Mouse (Mus musculus) liver, embryonic 14.5 days (tissue): Measurements from ENCODE around the gene Nfia. TPM values are rescaled to one million over a fixed set of nuclear protein-coding genes. Genes with fewer than 3 reads are reported as not detected.

Experiments
- ATAC-seq: fragments of 200-750 bp; cut with Nextera tagmentation; 2 replicates; pipeline ENCODE4 v1.8.0; 2017; ENCODE audit warnings: moderate number of reproducible peaks, mild to moderate bottlenecking, moderate library complexity; ENCODE audit not compliant: insufficient read depth
- DNase-seq, 3 experiments: peaks; one replicate each; pipeline ENCODE4 v3.0.0-alpha.2; 2012 to 2013; ENCODE audit warnings: low read depth in 3 of 3, low spot score in 3 of 3
- H3K27ac ChIP-seq: fragments of 300-500 bp; sonication (generic); 2 replicates; pipeline ENCODE4 v1.5.1; 2014; ENCODE audit warnings: moderate library complexity, mild to moderate bottlenecking, control low read depth, inconsistent platforms
- H3K27me3 ChIP-seq: fragments of 300-500 bp; sonication (generic); 2 replicates; pipeline ENCODE4 v1.6.1; 2014; ENCODE audit warnings: mild to moderate bottlenecking, low read length, moderate library complexity; ENCODE audit not compliant: control insufficient read depth, insufficient read depth
- H3K36me3 ChIP-seq: fragments of 300-500 bp; sonication (generic); replicated peaks from 2 replicates; pipeline ENCODE4 v1.6.1; 2014; ENCODE audit warnings: low read depth; ENCODE audit not compliant: control insufficient read depth, insufficient read depth
- H3K4me1 ChIP-seq, 2 experiments: fragments of 200-500 bp in 1 of 2; fragments of 300-500 bp in 1 of 2; sonication (generic) in 1 of 2; replicated peaks; 2 replicates each; pipeline ENCODE4 v1.6.1; 2012 to 2014; ENCODE audit warnings: antibody characterized with exemption in 1 of 2, inconsistent platforms in 1 of 2, low read length in 1 of 2; ENCODE audit not compliant: control insufficient read depth in 2 of 2, insufficient read depth in 2 of 2
- H3K4me2 ChIP-seq: fragments of 300-500 bp; sonication (generic); 2 replicates; pipeline ENCODE4 v1.6.1; 2014; ENCODE audit warnings: low read depth, mild to moderate bottlenecking, control low read depth, moderate library complexity
- H3K4me3 ChIP-seq, 2 experiments: fragments of 200-500 bp in 1 of 2; fragments of 300-500 bp in 1 of 2; sonication (generic) in 1 of 2; 2 replicates each; pipeline ENCODE4 v1.5.1; 2012 to 2014; ENCODE audit warnings: low read depth in 2 of 2, low read length in 2 of 2, mild to moderate bottlenecking in 2 of 2, control low read depth in 1 of 2, inconsistent platforms in 1 of 2, moderate library complexity in 1 of 2; ENCODE audit not compliant: insufficient read depth in 1 of 2
- H3K9ac ChIP-seq: fragments of 300-500 bp; sonication (generic); replicated peaks from 2 replicates; pipeline ENCODE4 v1.6.1; 2014; ENCODE audit warnings: mild to moderate bottlenecking, control low read depth, moderate library complexity
- H3K9me3 ChIP-seq: fragments of 300-500 bp; sonication (generic); 2 replicates; pipeline ENCODE4 v1.6.1; 2016; ENCODE audit warnings: low read length, mixed read lengths; ENCODE audit not compliant: control insufficient read depth
- CTCF ChIP-seq: IDR thresholded peaks from 2 replicates; pipeline ENCODE4 v1.5.1; 2016; ENCODE audit warnings: antibody characterized with exemption, low read depth, control low read depth
- EP300 ChIP-seq: IDR thresholded peaks from 2 replicates; pipeline ENCODE4 v1.6.1; 2016; ENCODE audit warnings: antibody characterized with exemption, low read depth
- WGBS: fragments of 180-500 bp; shearing (Covaris S2); extraction: QIAGEN DNeasy Blood & Tissue Kit; methylation state at CpG from one replicate; pipeline ENCODE4 v1.1.7; 2014; ENCODE audit not compliant: insufficient replicate concordance; 5-methylcytosine and 5-hydroxymethylcytosine counted together
- polyA plus RNA-seq, 2 experiments: library from polyadenylated mRNA; depleted of rRNA in 1 of 2; stranded (reverse) in 1 of 2; unstranded in 1 of 2; fragments of >200 nt; fragmentation: Nextera tagmentation in 1 of 2; extraction: Ambion mirVana in 1 of 2; gene quantifications; 2 replicates each; pipeline versions ENCODE4 v1.2.1 to v1.2.3; 2012 to 2014

Gene Nfia
- polyA plus RNA-seq, 2 experiments, result 1.0 to 2.6 TPM

DNA sequence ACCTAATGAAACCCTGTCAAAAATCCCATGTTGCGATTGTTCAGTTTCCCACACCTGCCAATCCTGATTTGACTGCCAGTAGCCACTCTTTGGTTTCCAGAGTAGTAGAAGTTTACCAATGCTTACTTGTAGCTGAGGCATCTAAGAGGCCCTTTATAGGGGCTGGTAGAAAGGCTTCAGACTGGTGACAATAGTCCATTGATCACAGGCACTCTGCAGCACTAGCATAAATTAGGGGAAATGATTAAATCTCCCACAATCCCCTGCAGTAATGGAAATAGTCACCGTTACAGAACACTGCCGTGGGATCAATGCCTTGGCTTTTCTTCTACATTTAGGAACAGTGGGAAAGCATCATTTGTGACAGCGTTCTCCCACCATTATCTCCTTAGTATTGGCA lies 254.9 kb downstream of the Nfia start:
- Histone ChIP-seq H3K4me3 (no peak overlapping the region), H3K4me1 (no peaks in the 10 kb centered on the region), H3K36me3 (no peaks in the 10 kb centered on the region), H3K27me3 (no peaks in the 10 kb centered on the region), H3K4me2 (no peak overlapping the region), H3K9me3 (no peaks in the 10 kb centered on the region), H3K9ac (no peak overlapping the region), H3K27ac (no peak overlapping the region)
- no peak for DNase-seq
- 59% methylated on average over 4 of the region's 4 CpGs for WGBS
- TF ChIP-seq CTCF, result no peak
- no peak for TF ChIP-seq EP300
- ATAC-seq, result no peak

DNA sequence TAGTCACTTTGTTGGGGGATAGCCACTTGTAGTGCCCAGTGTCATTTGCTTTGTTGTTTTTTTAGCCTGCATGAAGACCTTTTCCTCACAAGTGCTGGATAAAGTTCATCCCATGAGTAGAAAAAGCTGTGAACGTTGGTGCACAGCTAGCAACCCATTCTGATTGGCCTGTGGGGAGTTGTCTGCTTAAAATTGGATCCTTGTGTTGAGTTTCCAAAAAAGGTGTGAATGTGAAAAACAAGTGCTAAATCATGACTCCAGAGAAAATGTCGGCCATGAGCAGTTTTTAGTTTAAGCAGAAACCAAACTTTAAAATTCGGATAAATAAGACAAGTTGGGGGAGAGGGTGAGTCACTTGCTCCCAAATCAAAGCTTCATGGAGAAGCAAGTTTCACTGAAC lies 259.3 kb downstream of the Nfia start:
- TF ChIP-seq CTCF, result no peak
- no peak for TF ChIP-seq EP300
- ATAC-seq (no peak), DNase-seq (no peak)
- 46% methylated on average over 3 of the region's 3 CpGs for WGBS
- H3K27me3 ChIP-seq, result no peaks in the 10 kb centered on the region
- H3K4me2 ChIP-seq, result no peak overlapping the region
- no peaks in the 10 kb centered on the region for H3K36me3 ChIP-seq
- no peaks in the 10 kb centered on the region for H3K9me3 ChIP-seq
- no peak overlapping the region for H3K9ac ChIP-seq
- no peaks in the 10 kb centered on the region for H3K4me1 ChIP-seq
- H3K4me3 ChIP-seq, result no peak overlapping the region
- no peak overlapping the region for H3K27ac ChIP-seq

DNA sequence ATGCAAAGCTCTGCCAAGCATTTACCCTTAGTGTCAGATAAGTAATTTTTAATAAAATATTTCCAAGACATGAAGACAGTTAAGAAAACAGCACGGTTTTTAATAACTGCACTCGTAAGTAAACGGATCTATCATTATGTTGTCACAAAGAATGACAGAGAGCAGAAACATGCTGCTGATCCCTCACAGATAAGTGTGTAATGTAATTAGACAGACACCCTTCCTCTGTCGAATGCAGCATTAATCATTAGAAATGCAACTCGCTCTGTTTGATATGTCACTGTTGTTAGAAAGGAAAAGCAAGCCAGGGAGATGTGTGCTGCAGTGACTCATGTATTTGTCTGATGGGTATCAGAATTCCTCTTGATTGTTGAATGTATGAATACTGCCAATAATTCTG lies 259.8 kb downstream of the Nfia start:
- TF ChIP-seq EP300, result no peak
- no peak for TF ChIP-seq CTCF
- Histone ChIP-seq H3K36me3 (no peaks in the 10 kb centered on the region), H3K27me3 (no peaks in the 10 kb centered on the region), H3K9ac (no peak overlapping the region), H3K4me3 (no peak overlapping the region), H3K4me2 (no peak overlapping the region), H3K27ac (no peak overlapping the region), H3K9me3 (no peaks in the 10 kb centered on the region), H3K4me1 (no peaks in the 10 kb centered on the region)
- WGBS, result 61% methylated on average over 5 of the region's 5 CpGs
- ATAC-seq, result no peak
- no peak for DNase-seq

DNA sequence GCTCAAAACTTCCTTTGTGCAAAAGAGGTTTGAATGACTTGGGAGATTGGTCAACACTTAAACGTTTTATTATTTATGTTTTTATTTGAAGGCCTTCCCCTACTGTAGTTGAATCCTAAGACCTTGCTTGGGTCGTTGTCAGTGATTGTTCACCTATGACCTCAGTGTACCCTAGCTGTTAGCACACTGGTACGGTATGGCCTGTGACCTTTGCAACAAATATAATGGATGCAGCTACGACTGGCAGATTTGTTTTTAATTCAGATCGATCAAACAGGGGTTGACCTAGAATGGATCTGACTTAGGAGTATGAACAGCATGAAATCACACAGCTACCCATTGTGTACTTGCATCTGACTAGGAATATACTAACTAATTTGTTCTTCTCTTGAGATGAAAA lies 266.6 kb downstream of the Nfia start:
- ATAC-seq (no peak), DNase-seq (no peak)
- TF ChIP-seq CTCF, result no peak
- TF ChIP-seq EP300, result no peak
- no peak overlapping the region for H3K27ac ChIP-seq
- no peaks in the 10 kb centered on the region for H3K9me3 ChIP-seq
- H3K4me1 ChIP-seq, result no peaks in the 10 kb centered on the region
- H3K36me3 ChIP-seq, result no peaks in the 10 kb centered on the region
- no peaks in the 10 kb centered on the region for H3K27me3 ChIP-seq
- H3K9ac ChIP-seq, result no peak overlapping the region
- H3K4me2 ChIP-seq, result no peak overlapping the region
- 50% methylated on average over 5 of the region's 5 CpGs for WGBS
- no peak overlapping the region for H3K4me3 ChIP-seq

DNA sequence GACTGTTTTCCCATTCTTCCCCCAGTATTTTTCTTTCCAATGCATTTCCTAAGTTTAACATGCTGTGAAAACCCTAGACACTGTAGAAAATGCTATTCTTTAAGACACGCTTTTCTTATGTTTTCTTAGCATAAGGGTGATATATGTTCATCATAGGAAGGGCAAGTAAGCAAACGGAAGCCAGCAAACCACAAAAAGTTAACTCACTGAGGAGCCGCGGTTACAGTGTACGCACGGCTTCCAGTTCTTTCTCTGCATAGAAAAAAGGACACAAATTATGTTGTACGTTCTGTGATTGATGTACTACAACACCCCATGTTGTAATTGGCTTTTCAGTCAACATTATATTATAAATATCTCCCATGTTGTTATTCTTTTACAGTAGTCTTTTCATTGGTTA lies 267.6 kb downstream of the Nfia start:
- Histone ChIP-seq H3K4me2 (no peak overlapping the region), H3K4me1 (no peaks in the 10 kb centered on the region), H3K9ac (no peak overlapping the region), H3K36me3 (no peaks in the 10 kb centered on the region), H3K4me3 (no peak overlapping the region), H3K9me3 (no peaks in the 10 kb centered on the region), H3K27ac (no peak overlapping the region), H3K27me3 (no peaks in the 10 kb centered on the region)
- ATAC-seq (no peak), DNase-seq (no peak)
- TF ChIP-seq CTCF, result no peak
- no peak for TF ChIP-seq EP300
- WGBS, result 24% methylated on average over 7 of the region's 7 CpGs
